Mouse (Mus musculus): ENCODE data around the gene Nhlh1. TPM values are rescaled to one million over a fixed set of nuclear protein-coding genes. Genes with fewer than 3 reads are reported as not detected.

Nhlh1 gene
- total RNA-seq, 2 experiments from 2014 or later = not detected

DNA sequence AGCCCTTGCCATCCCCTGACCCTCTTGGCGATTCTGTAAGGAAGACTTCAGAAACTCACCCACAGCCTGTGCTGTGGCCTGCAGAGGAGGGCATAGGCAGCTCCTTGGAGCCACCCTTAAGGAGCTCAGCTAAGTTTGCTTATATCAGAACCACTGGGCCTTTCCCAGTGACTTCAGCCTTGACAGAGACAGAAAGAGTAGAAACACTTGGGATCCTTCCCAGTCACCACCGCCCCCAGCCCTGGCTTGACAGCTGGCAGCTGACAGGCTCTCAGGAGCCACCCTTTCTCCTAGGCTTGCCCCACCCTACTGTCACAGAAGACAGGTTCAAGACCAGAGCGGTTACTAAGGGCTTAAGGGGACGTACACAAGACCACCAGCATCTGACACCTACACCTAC lies 1.1 kb downstream of the Nhlh1 start:
- ATAC-seq (ENCODE audit: poor library complexity, severe bottlenecking) = no peak

DNA sequence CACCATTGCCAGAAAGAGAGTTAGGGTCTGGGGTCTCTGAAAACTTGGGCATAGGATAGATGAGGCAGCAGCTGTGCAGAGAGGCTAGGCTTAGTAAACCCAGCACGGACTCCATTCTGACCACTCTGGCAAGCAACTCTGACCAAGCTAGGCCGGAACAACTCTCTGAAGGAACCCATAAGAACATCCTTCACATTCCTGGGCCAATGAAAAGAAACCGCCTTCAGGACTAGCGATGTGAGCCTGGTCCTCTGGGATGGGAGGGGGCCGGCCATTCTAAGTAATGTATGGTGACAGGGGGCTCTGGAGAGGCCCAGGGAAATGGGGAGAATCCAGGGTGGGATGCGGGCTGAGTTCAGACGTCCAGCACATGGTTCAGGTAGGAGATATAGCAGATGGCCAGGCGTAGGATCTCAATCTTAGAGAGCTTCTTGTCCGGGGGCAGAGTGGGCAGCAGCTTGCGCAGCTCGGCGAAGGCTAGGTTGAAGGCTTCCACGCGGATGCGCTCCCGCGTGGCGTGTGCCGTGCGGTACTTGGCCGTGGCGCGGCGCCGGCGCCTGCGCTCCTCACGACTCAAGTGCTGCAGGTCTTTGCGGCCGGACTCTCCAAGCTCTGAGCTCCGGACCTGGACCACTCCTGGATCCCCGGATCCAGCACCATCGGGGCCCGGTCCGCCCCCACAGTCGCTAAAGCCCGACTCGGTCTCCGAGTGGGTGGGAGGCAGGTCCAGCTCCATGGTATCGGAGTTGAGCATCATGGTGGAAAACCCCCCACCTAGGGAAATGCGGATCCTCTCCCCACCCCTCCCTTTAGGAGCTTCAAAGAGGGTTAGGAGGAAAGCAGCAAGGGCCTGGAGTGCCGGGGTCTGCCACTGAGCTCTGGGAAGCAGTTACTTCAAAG lies 3.6 kb downstream of the Nhlh1 start:
- no peak for ATAC-seq (ENCODE audit: poor library complexity, severe bottlenecking)

DNA sequence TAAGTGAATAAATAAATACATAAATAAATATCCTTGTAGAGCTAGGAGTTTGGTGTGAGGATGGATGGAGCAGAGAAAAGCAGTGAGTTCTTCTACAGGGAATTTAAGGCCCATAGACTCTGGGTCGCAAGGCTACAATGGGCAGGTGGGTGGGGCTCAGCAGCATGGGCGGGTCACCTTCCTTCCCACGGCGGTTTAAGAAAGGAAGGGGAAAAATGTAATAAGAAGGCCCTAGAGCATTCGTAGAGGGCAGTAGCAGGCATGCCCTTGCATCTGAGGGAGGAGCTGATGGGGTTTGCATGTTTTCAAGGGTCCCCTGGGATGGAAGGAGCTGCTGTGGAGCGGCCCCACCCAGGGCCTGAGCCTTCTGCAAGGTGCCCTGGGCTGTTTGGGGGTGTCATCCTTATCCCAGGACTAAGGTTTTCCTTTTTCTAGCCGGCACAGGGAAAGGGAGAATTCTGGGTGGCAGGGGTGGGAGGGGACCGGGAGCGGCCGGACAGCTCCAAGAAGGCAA lies 4.5 kb downstream of the Nhlh1 start:
- ATAC-seq (ENCODE audit: poor library complexity, severe bottlenecking) = no peak

DNA sequence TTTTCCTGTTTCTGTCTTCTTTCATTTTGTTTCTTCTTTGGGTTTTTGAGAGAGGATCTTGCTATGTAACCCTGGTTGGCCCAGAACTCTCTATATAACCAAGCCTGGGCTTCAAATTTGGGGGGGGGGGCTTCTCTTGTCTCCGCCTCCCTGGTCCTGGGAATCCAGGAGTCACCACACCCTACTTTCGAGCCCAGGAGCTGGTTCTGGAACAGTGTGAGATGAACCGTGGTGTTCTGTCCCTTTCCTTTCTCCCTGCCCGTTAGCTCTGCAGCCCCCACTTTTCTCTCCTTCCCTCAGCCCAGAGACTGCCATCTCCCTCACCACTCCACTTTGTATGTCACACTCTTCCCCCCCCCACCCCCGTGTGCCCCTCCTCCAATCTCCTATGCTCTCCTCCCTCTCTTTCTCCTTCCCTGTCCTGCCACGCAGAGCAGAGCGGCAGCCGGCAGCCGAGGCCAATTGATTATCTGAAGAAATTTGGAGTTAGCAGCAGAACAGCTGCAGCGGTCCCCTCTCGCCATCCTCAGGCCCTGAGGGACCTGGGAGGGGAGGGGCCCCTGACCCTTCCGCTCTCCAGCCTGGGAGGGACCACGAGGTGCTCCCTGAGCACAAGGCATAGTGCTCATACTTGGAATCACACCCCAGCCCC lies 8.1 kb downstream of the Nhlh1 start:
- no peak for ATAC-seq (ENCODE audit: poor library complexity, severe bottlenecking)

DNA sequence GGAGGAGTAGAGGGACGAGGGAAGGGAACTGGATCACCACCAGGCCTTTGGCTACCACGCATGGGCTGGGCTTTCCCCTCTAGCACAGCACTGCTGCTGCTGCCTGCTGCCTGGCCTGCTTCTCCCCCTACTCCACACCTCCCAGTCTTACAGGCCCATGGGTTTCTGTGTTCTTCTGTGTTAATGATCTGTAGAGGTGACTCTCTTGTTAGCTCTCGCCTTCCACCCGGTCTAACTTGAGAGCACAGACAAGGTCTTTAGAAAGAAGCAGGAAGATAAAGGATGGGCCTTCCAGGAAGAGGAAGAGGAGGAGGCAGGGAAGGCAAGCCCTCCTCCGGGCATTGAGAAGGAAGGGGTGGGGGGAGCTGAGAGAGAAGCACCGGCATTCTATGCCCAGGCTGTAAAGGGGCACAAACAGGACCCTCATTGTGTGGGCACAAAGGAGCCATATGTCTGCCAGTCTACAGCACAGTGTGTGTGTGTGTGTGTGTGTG lies 9.1 kb downstream of the Nhlh1 start:
- ATAC-seq (ENCODE audit: poor library complexity, severe bottlenecking) = no peak

DNA sequence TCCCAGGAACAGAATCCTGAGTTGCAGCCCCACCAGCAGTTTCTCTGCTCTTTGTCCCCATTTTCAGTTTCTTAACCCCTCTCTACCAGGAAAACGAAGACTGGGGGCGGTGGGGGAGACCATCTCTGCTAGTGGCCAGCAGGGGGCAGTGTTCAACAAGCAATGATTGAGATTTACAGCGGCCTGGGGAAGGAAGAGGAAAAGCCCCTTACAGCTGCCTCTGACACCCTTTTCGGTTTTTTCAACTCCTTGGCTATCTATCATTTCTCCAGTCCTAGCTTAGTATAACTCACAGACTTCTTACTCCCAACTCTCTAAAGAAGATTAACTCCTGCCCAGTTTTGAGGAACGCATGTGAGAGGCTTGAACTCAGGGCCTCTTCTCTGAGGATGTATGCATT lies 10.4 kb downstream of the Nhlh1 start:
- ATAC-seq (ENCODE audit: poor library complexity, severe bottlenecking) = peak; percentile 88

DNA sequence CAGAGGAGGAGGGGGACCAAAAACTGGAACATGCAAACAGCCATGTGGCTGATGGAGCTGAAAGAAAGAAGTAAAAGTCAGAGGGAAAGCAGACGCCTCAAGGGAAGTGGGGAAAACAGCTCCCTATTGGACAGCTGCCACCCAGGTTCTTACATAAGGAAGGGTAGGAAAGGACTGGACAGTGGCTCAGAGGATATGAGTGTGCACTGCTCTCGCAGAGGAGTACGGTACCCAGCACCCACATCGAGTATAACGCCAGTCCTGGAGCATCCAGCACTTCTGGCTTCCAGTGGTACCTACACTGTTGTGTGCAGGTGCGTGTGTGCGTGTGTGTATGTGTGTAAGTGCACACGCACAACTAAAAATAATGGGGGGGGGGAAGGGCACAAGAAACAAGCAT lies 11.0 kb downstream of the Nhlh1 start:
- ATAC-seq (ENCODE audit: poor library complexity, severe bottlenecking) = no peak

DNA sequence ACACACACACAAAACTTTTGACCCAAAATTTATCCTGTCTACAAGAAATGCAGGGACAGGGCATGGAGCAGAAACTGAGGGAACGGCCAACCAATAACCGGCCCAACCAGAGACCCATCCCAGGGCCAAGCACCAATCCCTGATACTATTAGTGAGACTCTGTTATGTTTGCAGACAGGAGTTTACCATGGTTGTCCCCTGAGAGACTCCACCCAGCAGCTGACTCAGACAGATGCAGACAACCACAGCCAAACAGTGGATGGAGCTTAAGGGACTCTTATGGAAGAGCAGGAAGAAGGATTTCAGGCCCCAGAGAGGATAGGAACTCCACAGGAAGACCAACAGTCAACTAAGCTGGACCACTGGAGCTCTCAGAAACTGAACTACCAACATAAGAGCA lies 27.5 kb downstream of the Nhlh1 start:
- no peak for ATAC-seq (ENCODE audit: poor library complexity, severe bottlenecking)

DNA sequence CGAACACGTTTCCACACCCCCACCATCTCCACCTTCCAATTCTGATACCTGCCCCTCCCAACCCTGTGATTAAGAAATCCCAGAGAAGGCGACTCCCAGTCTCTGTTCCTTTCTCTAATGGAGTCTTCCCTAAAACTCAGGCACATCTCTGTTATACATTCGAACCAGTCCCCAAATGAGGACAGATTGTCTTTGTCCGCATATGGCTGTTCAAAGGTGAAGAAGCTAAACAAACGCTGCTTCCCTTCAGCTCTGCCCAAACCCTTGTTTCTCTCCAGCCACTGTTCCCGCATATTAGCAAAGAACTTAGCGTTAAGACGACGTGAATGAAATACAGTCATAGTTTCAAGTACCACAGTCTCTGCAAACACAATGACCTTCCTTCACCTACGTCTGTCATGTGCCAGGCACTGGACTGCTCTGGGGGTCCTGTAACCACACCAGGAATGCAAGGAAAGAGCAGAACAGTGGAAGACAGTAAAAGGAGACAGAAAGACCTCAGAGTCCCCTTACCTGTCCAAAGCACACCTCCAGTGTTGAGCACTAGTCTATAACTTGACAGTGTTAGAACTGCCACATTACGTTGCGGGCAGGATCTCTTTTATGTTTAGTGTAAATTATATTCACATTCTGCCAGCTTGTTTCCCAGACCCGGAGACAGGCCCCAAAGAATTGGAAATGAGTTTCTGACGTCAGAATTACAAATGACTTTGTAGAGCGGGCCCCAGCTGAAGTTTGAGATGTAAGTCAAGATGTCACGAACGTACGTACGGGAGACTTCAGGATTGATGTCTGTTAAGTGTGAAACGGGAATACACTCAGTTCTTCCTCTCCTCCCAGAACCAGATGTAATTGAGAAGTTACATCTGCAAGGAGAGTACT lies 28.7 kb downstream of the Nhlh1 start, which contains the start of gene Vangl2:
Gene Vangl2 (minus strand): TSS at position 51 of the 882 bp plus-strand sequence.
- ATAC-seq (ENCODE audit: poor library complexity, severe bottlenecking) = no peak

DNA sequence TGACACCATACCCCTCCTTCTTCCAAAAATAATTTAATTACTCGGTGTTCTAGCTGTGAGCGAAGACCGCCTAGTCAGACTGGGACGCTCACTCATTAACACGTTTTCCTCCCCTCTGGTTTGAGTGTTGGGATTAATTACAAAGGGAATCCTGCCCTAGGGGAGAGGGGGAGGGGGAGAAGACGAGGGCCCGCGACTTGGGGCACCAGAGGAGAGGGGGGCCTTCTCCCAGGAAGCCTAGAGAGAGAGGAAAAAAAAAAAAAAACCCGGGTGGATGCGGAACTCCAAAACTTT lies 29.6 kb downstream of the Nhlh1 start:
- ATAC-seq (ENCODE audit: poor library complexity, severe bottlenecking) = no peak

DNA sequence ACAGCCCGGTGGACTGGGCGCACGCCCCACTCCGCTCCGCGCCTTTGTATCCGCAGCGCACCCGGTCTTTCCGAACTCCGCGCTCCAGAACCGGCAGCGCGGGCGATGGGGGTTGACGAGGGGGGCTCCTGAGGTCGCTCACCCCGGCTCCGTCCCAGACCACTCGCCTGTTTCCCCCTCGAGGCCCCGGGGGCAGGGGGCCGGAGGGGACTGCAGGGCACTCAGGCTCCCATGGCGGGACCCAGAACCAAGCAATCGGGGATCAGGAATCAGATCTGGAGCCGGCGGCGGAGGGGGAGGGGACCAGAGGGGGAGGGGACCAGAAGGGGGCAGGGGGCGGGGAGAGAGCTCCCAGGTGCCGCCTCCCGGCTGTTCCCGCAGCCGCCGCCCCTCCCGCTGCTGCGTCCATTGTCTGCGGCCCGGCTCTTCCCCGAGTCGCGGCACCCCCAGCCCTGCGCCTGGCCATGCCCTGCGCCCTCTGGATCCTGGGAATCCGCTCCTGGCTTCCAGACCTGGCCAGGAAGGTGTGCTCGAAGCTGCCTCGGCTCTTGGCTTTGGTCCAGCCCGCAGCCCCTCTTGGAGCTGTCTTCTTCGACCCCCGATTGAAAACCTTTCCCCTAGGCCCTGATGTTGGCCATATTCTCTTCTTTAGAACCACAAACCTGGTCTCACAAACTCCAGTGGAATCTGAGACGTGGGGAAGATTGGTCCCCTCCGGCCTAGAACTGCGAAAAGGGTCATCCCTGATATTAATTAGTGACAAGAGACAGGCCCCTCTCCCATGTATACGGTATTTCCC lies 30.2 kb downstream of the Nhlh1 start:
- ATAC-seq (ENCODE audit: poor library complexity, severe bottlenecking) = peak; percentile 90

DNA sequence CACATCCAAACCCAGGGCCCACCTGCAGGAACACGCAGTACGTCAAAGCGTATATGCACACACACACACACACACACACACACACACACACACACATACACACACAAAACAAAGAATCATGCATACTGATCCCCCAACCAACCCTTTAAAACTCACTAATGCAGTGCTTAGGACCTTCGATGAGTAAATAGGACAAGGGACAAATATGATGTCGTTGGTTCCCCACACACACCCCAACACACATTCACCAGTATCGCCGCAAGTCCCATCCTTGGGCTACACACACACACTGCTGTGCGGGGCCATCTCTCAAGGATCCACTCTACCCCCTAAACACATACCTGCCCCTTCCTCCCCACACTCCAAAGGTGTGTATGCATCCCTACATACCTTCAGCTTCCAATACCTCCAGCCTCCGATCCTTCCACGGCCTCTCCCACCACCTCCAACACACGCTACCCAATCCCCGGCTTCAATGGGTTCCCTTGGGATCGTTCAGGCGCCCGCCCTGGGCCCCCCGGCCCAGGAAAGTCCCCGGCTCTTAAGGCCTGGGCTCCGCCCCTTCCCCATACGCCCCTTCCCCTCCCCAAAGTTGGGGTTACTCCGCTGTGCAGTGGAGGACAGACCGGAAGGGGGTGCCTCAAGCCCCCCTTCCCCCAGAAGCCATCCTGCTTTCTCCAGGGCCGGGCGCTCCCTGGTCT lies 31.0 kb downstream of the Nhlh1 start:
- peak; percentile 15; the same call in 1 of the 2 replicates for ATAC-seq (ENCODE audit: poor library complexity, severe bottlenecking)

DNA sequence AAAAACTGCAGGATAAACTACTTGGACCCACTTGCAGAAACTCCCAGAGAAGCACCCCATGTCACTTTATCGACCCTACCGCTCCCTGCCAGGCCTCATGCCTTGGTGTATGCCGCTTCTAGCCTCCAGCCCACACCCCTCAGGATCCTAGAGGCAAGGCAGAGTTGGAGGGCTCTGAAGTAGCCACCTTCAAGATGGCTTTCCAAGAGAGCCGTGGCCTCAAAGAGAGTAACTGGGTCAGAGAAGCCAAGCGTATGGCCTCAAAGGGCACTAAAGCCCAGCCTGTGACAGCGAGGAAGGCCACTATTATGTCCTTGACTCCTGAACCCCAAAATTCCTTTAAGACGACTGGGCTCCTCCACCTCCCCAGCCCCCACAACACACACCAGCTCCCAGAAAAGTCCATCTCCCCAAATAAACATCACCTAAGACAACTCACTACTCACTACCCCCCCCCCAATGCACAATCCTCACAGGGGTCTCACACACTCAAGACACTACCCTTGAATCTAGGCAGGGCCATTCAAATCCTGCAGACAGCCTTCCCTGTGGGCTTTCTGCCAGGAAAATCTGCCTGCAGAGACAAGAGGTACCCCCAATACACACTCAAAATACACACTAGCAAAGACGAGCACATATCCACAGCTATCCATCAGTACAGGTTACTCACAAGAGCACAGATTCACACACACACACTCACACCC lies 32.0 kb downstream of the Nhlh1 start:
- no peak for ATAC-seq (ENCODE audit: poor library complexity, severe bottlenecking)

DNA sequence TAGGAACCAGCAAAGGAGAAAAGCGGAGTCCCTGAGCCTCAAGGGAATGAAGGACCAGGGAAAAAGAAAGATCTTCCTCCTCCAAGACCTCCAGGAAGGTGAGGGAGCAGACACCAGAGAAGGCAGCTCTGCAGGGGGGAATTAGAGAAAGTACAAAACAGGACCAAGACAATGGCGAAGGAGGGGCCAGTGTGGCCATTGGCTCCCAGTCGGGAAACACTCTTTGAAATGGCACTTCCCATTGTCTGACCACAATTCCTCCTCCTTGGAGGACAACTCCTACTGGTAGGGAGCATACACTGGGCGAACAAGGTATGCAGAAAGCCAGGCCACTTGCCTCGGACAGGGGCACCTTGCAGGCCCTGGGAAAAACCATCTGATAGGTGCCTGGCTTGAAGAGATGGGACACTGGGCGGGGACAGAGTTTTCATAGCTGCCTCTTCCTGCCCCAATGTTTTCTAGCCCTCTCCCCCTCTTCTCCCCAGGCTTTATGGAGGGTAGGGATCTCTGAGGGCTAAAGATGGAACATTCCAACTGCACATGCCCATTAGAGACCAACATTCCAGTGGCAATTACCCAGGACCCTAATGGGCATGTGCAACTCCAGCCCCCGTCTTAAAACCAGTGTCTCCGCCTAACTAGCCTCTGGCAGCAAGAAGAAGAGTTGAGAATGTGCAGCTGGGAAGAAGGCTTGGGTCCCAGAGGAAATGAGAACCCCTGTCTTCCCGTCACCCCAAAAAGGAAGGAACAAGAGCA lies 33.1 kb downstream of the Nhlh1 start:
- no peak for ATAC-seq (ENCODE audit: poor library complexity, severe bottlenecking)

DNA sequence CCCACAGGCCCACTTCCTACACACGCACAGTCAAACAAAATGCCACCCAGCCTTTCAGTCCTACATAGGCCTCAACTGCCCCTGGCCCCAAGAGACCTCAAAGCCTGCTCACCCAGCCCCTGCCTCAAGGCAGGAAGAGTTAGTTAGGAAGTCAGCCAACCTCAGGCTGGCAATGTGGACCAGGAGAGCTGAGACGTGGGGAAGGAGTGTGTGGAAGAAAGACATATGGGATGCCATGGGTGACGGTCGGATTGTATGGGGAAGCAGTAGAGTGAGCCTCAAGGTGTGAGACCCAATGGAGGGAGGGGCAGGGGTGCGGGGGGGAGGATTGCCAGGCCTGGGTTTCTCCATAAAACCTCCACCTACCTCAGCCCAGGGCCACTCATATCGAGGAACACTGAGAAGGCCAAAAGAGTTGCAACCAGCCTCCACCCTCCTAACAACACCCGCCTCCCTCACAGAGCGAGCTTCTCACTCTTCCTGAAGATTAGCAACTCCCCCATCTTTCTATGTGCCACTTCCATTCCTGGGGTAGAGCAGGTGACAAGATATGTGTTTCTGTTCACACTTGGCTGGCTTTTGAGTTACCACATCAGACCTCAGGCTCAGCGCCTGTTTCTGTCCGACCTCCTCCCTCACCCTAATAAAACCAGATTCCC lies 37.4 kb downstream of the Nhlh1 start:
- ATAC-seq (ENCODE audit: poor library complexity, severe bottlenecking) = no peak

DNA sequence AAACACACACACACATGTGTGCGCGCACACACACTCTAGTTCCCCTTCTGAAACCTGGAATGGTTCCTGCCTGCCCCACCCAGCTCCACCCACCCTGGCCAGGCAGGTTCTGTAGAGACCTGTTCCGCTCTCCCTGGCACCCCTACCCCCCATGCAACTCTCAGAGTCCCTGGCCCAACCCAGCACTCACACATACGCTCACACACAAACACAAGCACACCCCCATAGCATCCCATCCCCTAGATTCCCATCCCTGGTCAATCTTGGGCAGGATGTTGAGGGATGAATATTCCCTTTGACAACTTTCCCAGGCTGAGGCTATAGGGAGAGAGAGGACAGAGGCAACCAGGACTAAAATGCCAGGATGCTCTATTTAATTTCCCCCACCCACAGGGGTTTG lies 38.0 kb downstream of the Nhlh1 start:
- ATAC-seq (ENCODE audit: poor library complexity, severe bottlenecking) = no peak

Data from megakaryocyte, adult 5-6 weeks (primary cell).